Mouse (Mus musculus) kidney, postnatal 4 days (tissue): ENCODE measurements around the gene Atp6v0d1.

Experiments
- DNase-seq, 2 experiments: peaks; one replicate each; pipeline ENCODE4 v3.0.0; 2021; ENCODE audit warnings: mixed read lengths in 2 of 2

Atp6v0d1 gene

GRCm38 (mm10) chr8:105536546-105536945 is 29.3 kb downstream of the Atp6v0d1 start:
- no peak for DNase-seq

- DNase-seq: peak; percentile 91
Measured at GRCm38 (mm10) chr8:105533892-105534329, 31.9 kb downstream of the Atp6v0d1 start.

- DNase-seq: peak in 1 of 2 experiments; percentile 23
Measured at GRCm38 (mm10) chr8:105533439-105533838, 32.4 kb downstream of the Atp6v0d1 start.

- peak; percentile 80 to 82 for DNase-seq
Measured at GRCm38 (mm10) chr8:105531774-105532173, 34.1 kb downstream of the Atp6v0d1 start.

GRCm38 (mm10) chr8:105529271-105529670 is 36.6 kb downstream of the Atp6v0d1 start:
- DNase-seq: peak in 1 of 2 experiments; percentile 25

GRCm38 (mm10) chr8:105528206-105528605 is 37.6 kb downstream of the Atp6v0d1 start:
- no peak for DNase-seq

GRCm38 (mm10) chr8:105527110-105527509 is 38.7 kb downstream of the Atp6v0d1 start:
- DNase-seq: peak; percentile 71 to 81

- peak in 1 of 2 experiments; percentile 22 for DNase-seq
Measured at GRCm38 (mm10) chr8:105522890-105523289, 43.0 kb downstream of the Atp6v0d1 start.

- no peak for DNase-seq
Measured at GRCm38 (mm10) chr8:105521995-105522769, 43.7 kb downstream of the Atp6v0d1 start.

- DNase-seq: peak in 1 of 2 experiments; percentile 24
Measured at GRCm38 (mm10) chr8:105521061-105521460, 44.8 kb downstream of the Atp6v0d1 start.

- DNase-seq: no peak
Measured at GRCm38 (mm10) chr8:105520521-105520920, 45.3 kb downstream of the Atp6v0d1 start.

GRCm38 (mm10) chr8:105519591-105519990 is 46.3 kb downstream of the Atp6v0d1 start:
- no peak for DNase-seq

- peak; percentile 70 to 78 for DNase-seq
Measured at GRCm38 (mm10) chr8:105518436-105519313, 47.2 kb downstream of the Atp6v0d1 start, which contains the start of gene Hsd11b2. Hsd11b2 (plus strand) TSS chr8:105518755.

- peak in 1 of 2 experiments; percentile 43 for DNase-seq
Measured at GRCm38 (mm10) chr8:105517346-105517745, 48.5 kb downstream of the Atp6v0d1 start.

- peak; percentile 87 to 90 for DNase-seq
Measured at GRCm38 (mm10) chr8:105516018-105516645, 49.7 kb downstream of the Atp6v0d1 start.

GRCm38 (mm10) chr8:105514656-105515055 is 51.2 kb downstream of the Atp6v0d1 start:
- peak; percentile 27 to 54 for DNase-seq

- no peak for DNase-seq
Measured at GRCm38 (mm10) chr8:105514194-105514593, 51.7 kb downstream of the Atp6v0d1 start.

- DNase-seq: no peak
Measured at GRCm38 (mm10) chr8:105509997-105510735, 55.7 kb downstream of the Atp6v0d1 start.

GRCm38 (mm10) chr8:105508758-105509157 is 57.1 kb downstream of the Atp6v0d1 start:
- DNase-seq: no peak

GRCm38 (mm10) chr8:105506977-105507376 is 58.9 kb downstream of the Atp6v0d1 start:
- no peak for DNase-seq

GRCm38 (mm10) chr8:105504617-105505016 is 61.2 kb downstream of the Atp6v0d1 start:
- no peak for DNase-seq

- DNase-seq: no peak
Measured at GRCm38 (mm10) chr8:105499787-105500186, 66.1 kb downstream of the Atp6v0d1 start.
